Comparison of ENCODE assay signal across 8 mouse cellular contexts in the genomic region with DNA sequence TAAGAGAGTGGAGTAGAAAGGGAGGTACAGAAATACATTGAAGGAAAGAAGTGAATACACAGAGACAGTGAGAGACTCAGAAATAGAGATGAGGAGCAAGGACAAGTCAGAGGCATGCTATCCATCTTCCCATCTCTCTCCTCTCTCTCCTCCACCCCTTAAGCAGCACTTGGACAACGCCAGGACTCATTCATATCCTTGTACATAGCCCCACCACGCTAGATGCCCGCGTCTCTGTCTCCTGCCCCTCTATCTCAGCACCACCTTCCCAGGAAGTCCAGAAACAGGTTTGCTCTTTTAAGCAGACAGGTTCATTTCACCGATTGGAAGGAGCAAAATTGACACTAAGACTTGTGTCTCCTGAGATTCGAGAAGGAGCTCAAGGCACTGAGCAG. TPM values are rescaled to one million over a fixed set of nuclear protein-coding genes. Genes with fewer than 3 reads are reported as not detected.
DNase-seq lines count a peak whose midpoint lies in the region; ATAC-seq and TF ChIP-seq lines count a peak whose summit lies in the region.

No protein-coding gene starts in this region.

- no peak for TF ChIP-seq CTCF in gastrocnemius, adult 2 months (IDR thresholded peaks at IDR 0.05)
- TF ChIP-seq CTCF in ES-Bruce4 (IDR thresholded peaks at IDR 0.05; ENCODE audit: low read depth, low read length): no peak
- no peak for TF ChIP-seq CTCF in heart, postnatal 0 days (IDR thresholded peaks at IDR 0.05; ENCODE audit: low read depth)

- H3K4me2 ChIP-seq in heart, postnatal 0 days (ENCODE audit: low read depth, low read length): peak overlapping the region; percentile 93
- H3K4me2 ChIP-seq in liver, embryonic 16.5 days (ENCODE audit: low read depth, low read length): peak overlapping the region; percentile 50

- intact Hi-C loops in gastrocnemius, adult 2 months (cut with DNase I): no loop called here

- H3K36me3 ChIP-seq in ES-Bruce4 (ENCODE audit: control insufficient read depth, insufficient read depth, low read length, poor library complexity, severe bottlenecking): no peaks in the 10 kb centered on the region
- H3K36me3 ChIP-seq in heart, postnatal 0 days (replicated peaks; ENCODE audit: control insufficient read depth, insufficient read depth, low read length): no peaks in the 10 kb centered on the region
- no peaks in the 10 kb centered on the region for H3K36me3 ChIP-seq in liver, embryonic 16.5 days (ENCODE audit: control insufficient read depth, insufficient read depth)

- DNase-seq in gastrocnemius, adult 2 months: no peak
- DNase-seq in gastrocnemius, postnatal 25 days: no peak
- DNase-seq in heart, postnatal 0 days (ENCODE audit: low spot score): no peak
- no peak for DNase-seq in adrenal gland, adult 2 months
- no peak for DNase-seq in adrenal gland, postnatal 36 days
- DNase-seq in thymus, postnatal 14 days: no peak

- ATAC-seq in heart, postnatal 0 days (ENCODE audit: insufficient read depth, low read depth): no peak
- no peak for ATAC-seq in liver, embryonic 16.5 days (ENCODE audit: low read depth)

- H3K9me3 ChIP-seq in ES-Bruce4 (replicated peaks; ENCODE audit: control insufficient read depth, insufficient read depth, low read length, poor library complexity, severe bottlenecking): no peaks in the 10 kb centered on the region
- H3K9me3 ChIP-seq in heart, postnatal 0 days (replicated peaks; ENCODE audit: control insufficient read depth, low read length): no peaks in the 10 kb centered on the region
- no peaks in the 10 kb centered on the region for H3K9me3 ChIP-seq in liver, embryonic 16.5 days (replicated peaks; ENCODE audit: control insufficient read depth, low read length)

- peak overlapping the region; percentile 72; the same call in 1 of the 2 replicates for H3K27ac ChIP-seq in gastrocnemius, adult 2 months
- H3K27ac ChIP-seq in ES-Bruce4 (ENCODE audit: insufficient read depth, low read length): no peak overlapping the region
- no peak overlapping the region for H3K27ac ChIP-seq in heart, postnatal 0 days (ENCODE audit: low read depth)
- no peak overlapping the region for H3K27ac ChIP-seq in liver, embryonic 16.5 days (ENCODE audit: low read length)

- H3K4me3 ChIP-seq in gastrocnemius, adult 2 months: peak overlapping the region; percentile 77
- H3K4me3 ChIP-seq in ES-Bruce4 (ENCODE audit: low read depth, low read length): peak overlapping the region; percentile 40; the same call in 1 of the 2 replicates
- peak overlapping the region; percentile 72 for H3K4me3 ChIP-seq in heart, postnatal 0 days (ENCODE audit: low read depth, low read length)
- H3K4me3 ChIP-seq in liver, embryonic 16.5 days (ENCODE audit: low read depth, low read length): peak overlapping the region; percentile 58; the same call in 1 of the 2 replicates

- H3K4me1 ChIP-seq in ES-Bruce4 (ENCODE audit: control insufficient read depth, insufficient read depth, low read length): peaks cover 2% of the 10 kb centered on the region
- H3K4me1 ChIP-seq in heart, postnatal 0 days (ENCODE audit: control insufficient read depth, insufficient read depth): no peaks in the 10 kb centered on the region
- no peaks in the 10 kb centered on the region; the same call in 1 of the 2 replicates for H3K4me1 ChIP-seq in liver, embryonic 16.5 days (ENCODE audit: control insufficient read depth, low read depth, low read length)

- H3K27me3 ChIP-seq in ES-Bruce4 (ENCODE audit: control insufficient read depth, insufficient read depth, low read length, poor library complexity, severe bottlenecking): no peaks in the 10 kb centered on the region
- peaks cover 17% of the 10 kb centered on the region; the same call in 1 of the 2 replicates for H3K27me3 ChIP-seq in heart, postnatal 0 days (ENCODE audit: control insufficient read depth, insufficient read depth, low read length)
- peaks cover 11% of the 10 kb centered on the region; the same call in 1 of the 2 replicates for H3K27me3 ChIP-seq in liver, embryonic 16.5 days (ENCODE audit: control insufficient read depth, insufficient read depth, low read depth, low read length)

- 61% methylated on average over 6 of the region's 6 CpGs for WGBS in heart, postnatal 0 days
- 53% methylated on average over 6 of the region's 6 CpGs for WGBS in liver, embryonic 16.5 days (ENCODE audit: insufficient replicate concordance)

- no peak overlapping the region for H3K9ac ChIP-seq in ES-Bruce4 (ENCODE audit: low read depth, poor library complexity, severe bottlenecking)
- H3K9ac ChIP-seq in heart, postnatal 0 days (replicated peaks; ENCODE audit: low read depth, low read length): peak overlapping the region; percentile 62
- H3K9ac ChIP-seq in liver, embryonic 16.5 days (ENCODE audit: low read depth, low read length): no peak overlapping the region

- no peak for TF ChIP-seq POLR2A in ES-Bruce4 (IDR thresholded peaks at IDR 0.05; ENCODE audit: insufficient read depth, low read length)

- no peak for TF ChIP-seq EP300 in ES-Bruce4 (IDR thresholded peaks at IDR 0.05; ENCODE audit: insufficient read depth, low read depth, low read length)
- TF ChIP-seq EP300 in heart, postnatal 0 days (IDR thresholded peaks at IDR 0.05; ENCODE audit: low read depth): no peak

RNA-seq across cellular contexts. Expression of a gene that starts 0.8 kb away (rescaled TPM):
- total RNA-seq in gastrocnemius, adult 2 months (2021): 1 to 10 TPM; 3.8 to 4.3 TPM
- 1 to 10 TPM; 2.5 to 2.6 TPM for total RNA-seq in gastrocnemius, postnatal 25 days (2021)
- polyA plus RNA-seq in ES-Bruce4 (2011; ENCODE audit: insufficient read depth, insufficient read length, low read depth, missing spikeins): 4.2 and 6.3 TPM in 2 replicates
- 3.6 and 5.4 TPM in 2 replicates for total RNA-seq in heart, postnatal 0 days (2014; rRNA removed; ENCODE audit: low replicate concordance)
- polyA plus RNA-seq in heart, postnatal 0 days (2015; fragmentation: Nextera tagmentation; extraction: Ambion mirVana): 0.40 and 0.69 TPM in 2 replicates
- 2.0 and 2.1 TPM in 2 replicates for polyA plus RNA-seq in liver, embryonic 16.5 days (2015; fragmentation: Nextera tagmentation; extraction: Ambion mirVana)
- 10 to 100 TPM in 1 of 2 experiments, 1 to 10 TPM in 1; 8.2 to 11.9 TPM for total RNA-seq in adrenal gland, adult 2 months (2021)
- polyA plus RNA-seq in adrenal gland, adult 2 months (2012; rRNA removed): 32.9 and 37.6 TPM in 2 replicates
- 10 to 100 TPM in 1 of 2 experiments, 1 to 10 TPM in 1; 7.4 to 14.7 TPM for total RNA-seq in adrenal gland, postnatal 36 days (2021)

RNA-seq across cellular contexts. Expression of a gene that starts 39.6 kb away (rescaled TPM):
- total RNA-seq in gastrocnemius, adult 2 months (2021): 1 to 10 TPM; 5.9 to 6.9 TPM
- total RNA-seq in gastrocnemius, postnatal 25 days (2021): 1 to 10 TPM; 6.5 to 7.3 TPM
- polyA plus RNA-seq in ES-Bruce4 (2011; ENCODE audit: insufficient read depth, insufficient read length, low read depth, missing spikeins): 5.6 and 7.3 TPM in 2 replicates
- total RNA-seq in heart, postnatal 0 days (2014; rRNA removed; ENCODE audit: low replicate concordance): 15.8 and 16.5 TPM in 2 replicates
- polyA plus RNA-seq in heart, postnatal 0 days (2015; fragmentation: Nextera tagmentation; extraction: Ambion mirVana): 23.2 and 23.3 TPM in 2 replicates
- 4.3 and 4.6 TPM in 2 replicates for polyA plus RNA-seq in liver, embryonic 16.5 days (2015; fragmentation: Nextera tagmentation; extraction: Ambion mirVana)
- 10 to 100 TPM in 1 of 2 experiments, 1 to 10 TPM in 1; 9.1 to 18.7 TPM for total RNA-seq in adrenal gland, adult 2 months (2021)
- 52.4 and 74.3 TPM in 2 replicates for polyA plus RNA-seq in adrenal gland, adult 2 months (2012; rRNA removed)
- total RNA-seq in adrenal gland, postnatal 36 days (2021): 10 to 100 TPM; 13.2 to 16.0 TPM

RNA-seq across cellular contexts. Expression of a gene that starts 41.8 kb away (rescaled TPM):
- total RNA-seq in gastrocnemius, adult 2 months (2021): under 1 TPM; 0.36 to 0.42 TPM
- under 1 TPM; 0.31 to 0.46 TPM for total RNA-seq in gastrocnemius, postnatal 25 days (2021)
- polyA plus RNA-seq in ES-Bruce4 (2011; ENCODE audit: insufficient read depth, insufficient read length, low read depth, missing spikeins): 0.52 and 0.58 TPM in 2 replicates
- total RNA-seq in heart, postnatal 0 days (2014; rRNA removed; ENCODE audit: low replicate concordance): 0.46 and 0.77 TPM in 2 replicates
- polyA plus RNA-seq in heart, postnatal 0 days (2015; fragmentation: Nextera tagmentation; extraction: Ambion mirVana): 2.6 and 3.1 TPM in 2 replicates
- polyA plus RNA-seq in liver, embryonic 16.5 days (2015; fragmentation: Nextera tagmentation; extraction: Ambion mirVana): 0.30 and 0.88 TPM in 2 replicates
- 1 to 10 TPM; 1.2 to 1.6 TPM for total RNA-seq in adrenal gland, adult 2 months (2021)
- 2.0 and 2.7 TPM in 2 replicates for polyA plus RNA-seq in adrenal gland, adult 2 months (2012; rRNA removed)
- 1 to 10 TPM in 1 of 2 experiments, under 1 TPM in 1; 0.93 to 1.3 TPM for total RNA-seq in adrenal gland, postnatal 36 days (2021)

RNA-seq across cellular contexts. Expression of a gene that starts 48.7 kb away (rescaled TPM):
- 1 to 10 TPM; 1.8 to 2.1 TPM for total RNA-seq in gastrocnemius, adult 2 months (2021)
- 1 to 10 TPM; 1.2 to 1.4 TPM for total RNA-seq in gastrocnemius, postnatal 25 days (2021)
- polyA plus RNA-seq in ES-Bruce4 (2011; ENCODE audit: insufficient read depth, insufficient read length, low read depth, missing spikeins): 41.6 and 43.7 TPM in 2 replicates
- 0.34 and 1.1 TPM in 2 replicates for total RNA-seq in heart, postnatal 0 days (2014; rRNA removed; ENCODE audit: low replicate concordance)
- polyA plus RNA-seq in heart, postnatal 0 days (2015; fragmentation: Nextera tagmentation; extraction: Ambion mirVana): 1.6 TPM in 2 replicates
- 17.0 and 22.4 TPM in 2 replicates for polyA plus RNA-seq in liver, embryonic 16.5 days (2015; fragmentation: Nextera tagmentation; extraction: Ambion mirVana)
- 10 to 100 TPM; 18.8 to 34.5 TPM for total RNA-seq in adrenal gland, adult 2 months (2021)
- polyA plus RNA-seq in adrenal gland, adult 2 months (2012; rRNA removed): 51.8 and 59.1 TPM in 2 replicates
- 10 to 100 TPM; 21.8 to 49.1 TPM for total RNA-seq in adrenal gland, postnatal 36 days (2021)

RNA-seq across cellular contexts. Expression of a gene that starts 50.2 kb away (rescaled TPM):
- 1 to 10 TPM; 2.6 to 5.7 TPM for total RNA-seq in gastrocnemius, adult 2 months (2021)
- total RNA-seq in gastrocnemius, postnatal 25 days (2021): 1 to 10 TPM; 5.8 to 6.5 TPM
- not detected in 2 replicates for polyA plus RNA-seq in ES-Bruce4 (2011; ENCODE audit: insufficient read depth, insufficient read length, low read depth, missing spikeins)
- total RNA-seq in heart, postnatal 0 days (2014; rRNA removed; ENCODE audit: low replicate concordance): 15.2 and 31.2 TPM in 2 replicates
- 30.4 and 35.8 TPM in 2 replicates for polyA plus RNA-seq in heart, postnatal 0 days (2015; fragmentation: Nextera tagmentation; extraction: Ambion mirVana)
- polyA plus RNA-seq in liver, embryonic 16.5 days (2015; fragmentation: Nextera tagmentation; extraction: Ambion mirVana): 150 and 154 TPM in 2 replicates
- total RNA-seq in adrenal gland, adult 2 months (2021): 10 to 100 TPM; 34.7 to 41.9 TPM
- 73.3 and 87.9 TPM in 2 replicates for polyA plus RNA-seq in adrenal gland, adult 2 months (2012; rRNA removed)
- 10 to 100 TPM; 22.5 to 35.7 TPM for total RNA-seq in adrenal gland, postnatal 36 days (2021)
